Mouse (Mus musculus) heart, adult 2 months (tissue): ENCODE measurements around the gene Fam50b.

ENCODE experiments used
- CTCF ChIP-seq: fragments of 200-600 bp; IDR thresholded peaks from 2 replicates; pipeline ENCODE4 v1.8.1; 2022; ENCODE audit warnings: antibody characterized with exemption, mild to moderate bottlenecking, moderate library complexity
- POLR2A ChIP-seq: fragments of 200-500 bp; IDR thresholded peaks from 2 replicates; pipeline ENCODE4 v1.6.1; 2011; ENCODE audit warnings: mild to moderate bottlenecking, low read depth, low read length, control low read depth; ENCODE audit not compliant: insufficient read depth

- TF ChIP-seq CTCF = no peak
- no peak for TF ChIP-seq POLR2A
Measured at GRCm38 (mm10) chr13:34739071-34739470, 4.4 kb downstream of the Fam50b start.
